Mouse (Mus musculus): Measurements from ENCODE around the gene Susd1.

GRCm38 (mm10) chr4:59277958-59278357 lies 160.5 kb downstream of the Susd1 start:
- TF ChIP-seq CTCF (IDR thresholded peaks at IDR 0.05; ENCODE audit: extremely low read depth, insufficient read length, insufficient replicate concordance, low read depth, low read length) (no peak), POLR2A (IDR thresholded peaks at IDR 0.05; ENCODE audit: low read depth, low read length) (no peak)

Measured in small intestine, adult 2 months (tissue).